Mouse (Mus musculus): Measurements from ENCODE around the gene Stx8.

The Stx8 gene

GRCm38 (mm10) chr11:67965905-67966878, at the start of gene Stx8:
Gene Stx8, plus strand, starts transcription at chr11:67966193.
- peak; percentile 92 for DNase-seq

- no peak for DNase-seq
Measured at GRCm38 (mm10) chr11:67917126-67917525, 48.9 kb upstream of the Stx8 start.

- no peak for DNase-seq
Measured at GRCm38 (mm10) chr11:67919593-67919992, 46.4 kb upstream of the Stx8 start.

- no peak for DNase-seq
Measured at GRCm38 (mm10) chr11:67920226-67920960, 45.6 kb upstream of the Stx8 start.

- DNase-seq: peak; percentile 58
Measured at GRCm38 (mm10) chr11:67921091-67921826, 44.7 kb upstream of the Stx8 start.

GRCm38 (mm10) chr11:67921827-67922754, 43.9 kb upstream of the Stx8 start, which contains the start of gene Usp43:
Gene Usp43, minus strand, starts transcription at chr11:67922153.
- DNase-seq: peak; percentile 78

- DNase-seq: peak; percentile 86
Measured at GRCm38 (mm10) chr11:67922755-67923125, 43.3 kb upstream of the Stx8 start.

GRCm38 (mm10) chr11:67923720-67924119, 42.3 kb upstream of the Stx8 start:
- DNase-seq: no peak

GRCm38 (mm10) chr11:67925000-67925399, 41.0 kb upstream of the Stx8 start:
- DNase-seq: no peak

GRCm38 (mm10) chr11:67926348-67927055, 39.5 kb upstream of the Stx8 start:
- no peak for DNase-seq

GRCm38 (mm10) chr11:67932156-67932555, 33.8 kb upstream of the Stx8 start:
- DNase-seq: no peak

GRCm38 (mm10) chr11:67948229-67948628, 17.8 kb upstream of the Stx8 start:
- DNase-seq: no peak

GRCm38 (mm10) chr11:67949475-67949874, 16.5 kb upstream of the Stx8 start:
- DNase-seq: no peak

- DNase-seq: no peak
Measured at GRCm38 (mm10) chr11:67953604-67954003, 12.4 kb upstream of the Stx8 start.

- no peak for DNase-seq
Measured at GRCm38 (mm10) chr11:67954413-67954812, 11.6 kb upstream of the Stx8 start.

GRCm38 (mm10) chr11:67964110-67964509, 1.9 kb upstream of the Stx8 start:
- peak; percentile 43 for DNase-seq

GRCm38 (mm10) chr11:67965242-67965883, 630 bp upstream of the Stx8 start, which contains the start of gene Cfap52:
Gene Cfap52, minus strand, starts transcription at chr11:67965651.
- peak; percentile 88 for DNase-seq

GRCm38 (mm10) chr11:67967831-67968230, 1.8 kb downstream of the Stx8 start:
- DNase-seq: no peak

GRCm38 (mm10) chr11:67972606-67973005, 6.6 kb downstream of the Stx8 start:
- DNase-seq: peak; percentile 62

GRCm38 (mm10) chr11:67973225-67973624, 7.2 kb downstream of the Stx8 start:
- DNase-seq: no peak

GRCm38 (mm10) chr11:67975252-67975651, 9.3 kb downstream of the Stx8 start:
- peak; percentile 53 for DNase-seq

Measured in retina, postnatal 1 day (tissue).